Mouse (Mus musculus): ENCODE data around the gene Aqp11.
A peak's percentile ranks its signal among the peaks of the same experiment; 100 is the strongest.

DNA sequence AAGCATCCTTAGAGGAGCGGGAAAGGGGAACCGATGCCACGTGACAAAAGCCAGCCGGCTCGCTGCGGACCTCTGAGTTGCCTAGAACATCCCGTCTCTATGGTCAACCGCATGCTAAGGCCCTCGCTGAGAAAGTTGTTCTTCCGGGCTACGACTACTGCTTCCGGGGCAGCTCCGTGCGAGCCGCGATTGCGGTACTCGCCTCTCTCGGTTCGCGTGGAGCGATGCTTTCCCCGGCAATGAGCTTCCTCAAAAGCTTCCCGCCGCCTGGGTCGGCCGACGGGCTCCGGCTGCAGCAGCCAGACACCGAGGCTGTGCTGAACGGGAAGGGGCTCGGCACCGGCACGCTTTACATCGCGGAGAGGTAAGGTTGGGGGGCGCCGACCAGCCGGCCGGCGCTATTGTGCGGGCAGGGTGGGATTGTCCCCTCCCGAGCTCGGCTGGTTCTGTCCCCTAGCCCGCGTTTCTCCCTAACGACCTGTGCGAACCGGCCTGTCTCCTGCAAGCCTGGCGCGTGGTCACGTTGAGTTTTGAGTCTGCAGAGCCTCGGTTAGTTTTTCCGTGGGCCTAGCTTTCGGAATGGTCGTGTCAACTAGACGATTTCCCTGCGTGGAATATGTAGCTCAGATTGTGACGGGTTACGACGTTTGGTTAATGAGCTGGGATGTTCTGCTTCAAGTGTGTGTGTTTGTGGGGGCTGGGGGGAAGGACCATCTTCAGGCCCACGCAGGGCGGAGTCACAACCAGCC, 41.4 kb downstream of the Aqp11 start, which contains the start of gene Clns1a:
- TF ChIP-seq CTCF (IDR thresholded peaks at IDR 0.05; ENCODE audit: insufficient read depth, low read length): no peak
- peak; percentile 86; the same call in 1 of the 2 replicates for TF ChIP-seq POLR2A (IDR thresholded peaks at IDR 0.05; ENCODE audit: borderline replicate concordance, extremely low read depth, low read depth, low read length)

Measured in lung, adult 2 months (tissue).